Mouse (Mus musculus) bone marrow, adult 2 months (tissue): Measurements from ENCODE around the gene Cdk12. TPM values are rescaled to one million over a fixed set of nuclear protein-coding genes. Genes with fewer than 3 reads are reported as not detected.

ENCODE experiments used
- H3K27ac ChIP-seq: fragments of 200-500 bp; 2 replicates; pipeline ENCODE4 v1.5.1; 2012; ENCODE audit warnings: low read depth, mild to moderate bottlenecking, control low read depth, inconsistent platforms, low read length; ENCODE audit not compliant: control insufficient read depth, poor library complexity, insufficient read depth
- H3K4me1 ChIP-seq: fragments of 200-500 bp; 2 replicates; pipeline ENCODE4 v1.6.1; 2011; ENCODE audit warnings: low read length; ENCODE audit not compliant: control insufficient read depth, insufficient read depth
- H3K4me3 ChIP-seq: fragments of 200-500 bp; replicated peaks from 2 replicates; pipeline ENCODE3; 2011; ENCODE audit warnings: mild to moderate bottlenecking, low read depth, low read length, control low read depth; ENCODE audit not compliant: control insufficient read depth
- CTCF ChIP-seq: fragments of 200-500 bp; IDR thresholded peaks from 2 replicates; pipeline ENCODE4 v1.5.1; 2011; ENCODE audit warnings: low read length, control low read depth; ENCODE audit not compliant: control insufficient read depth, insufficient read depth
- POLR2A ChIP-seq: fragments of 200-500 bp; IDR thresholded peaks from 2 replicates; pipeline ENCODE4 v1.6.1; 2011; ENCODE audit warnings: low read depth, mild to moderate bottlenecking, control low read depth, low read length, borderline replicate concordance; ENCODE audit not compliant: control insufficient read depth
- WGBS: fragments of 180-500 bp; shearing (Covaris S2); methylation state at CpG from one replicate; pipeline ENCODE4 v1.1.7; 2018; 5-methylcytosine and 5-hydroxymethylcytosine counted together
- polyA plus RNA-seq: library from polyadenylated mRNA; stranded (reverse); fragments of >200 nt; gene quantifications from 2 replicates; pipeline ENCODE4 v1.2.4, GENCODE M21; 2011; ENCODE audit warnings: low replicate concordance; ENCODE audit not compliant: missing spikeins, insufficient read depth, insufficient read length

Cdk12 gene
- polyA plus RNA-seq, 1 experiment, result 34.8 TPM

- H3K4me1 ChIP-seq, result no peaks in the 10 kb centered on the region
- TF ChIP-seq CTCF, result no peak
- TF ChIP-seq POLR2A, result no peak
- WGBS, result 89% methylated on average over 6 of the region's 6 CpGs
- H3K4me3 ChIP-seq, result no peak overlapping the region
- no peak overlapping the region for H3K27ac ChIP-seq
These were observed 64.0 kb downstream of the Cdk12 start for GRCm38 (mm10) chr11:98266699-98267402.

GRCm38 (mm10) chr11:98270066-98270465 lies 67.2 kb downstream of the Cdk12 start:
- H3K4me3 ChIP-seq, result no peak overlapping the region
- TF ChIP-seq CTCF, result no peak
- no peak for TF ChIP-seq POLR2A
- no peak overlapping the region for H3K27ac ChIP-seq
- WGBS, result 86% methylated on average over 3 of the region's 3 CpGs
- no peaks in the 10 kb centered on the region for H3K4me1 ChIP-seq

- no peak overlapping the region for H3K27ac ChIP-seq
- TF ChIP-seq POLR2A (no peak), CTCF (no peak)
- H3K4me3 ChIP-seq, result no peak overlapping the region
- no peaks in the 10 kb centered on the region for H3K4me1 ChIP-seq
These were observed 67.6 kb downstream of the Cdk12 start for GRCm38 (mm10) chr11:98270466-98270865.

- TF ChIP-seq POLR2A, result no peak
- TF ChIP-seq CTCF, result no peak
- Histone ChIP-seq H3K27ac (no peak overlapping the region), H3K4me3 (no peak overlapping the region), H3K4me1 (no peaks in the 10 kb centered on the region)
- WGBS, result 66% methylated on average over 9 of the region's 9 CpGs
These were observed 80.9 kb downstream of the Cdk12 start for GRCm38 (mm10) chr11:98283740-98284139.

- WGBS, result 3% methylated on average over 15 of the region's 17 CpGs
- H3K4me1 ChIP-seq, result no peaks in the 10 kb centered on the region
- H3K27ac ChIP-seq, result no peak overlapping the region; the same call in 1 of the 2 replicates
- no peak overlapping the region for H3K4me3 ChIP-seq
- no peak for TF ChIP-seq POLR2A
These were observed 81.4 kb downstream of the Cdk12 start for GRCm38 (mm10) chr11:98284230-98284629.

- no peak for TF ChIP-seq POLR2A
- no peak for TF ChIP-seq CTCF
- H3K4me3 ChIP-seq, result no peak overlapping the region
- H3K27ac ChIP-seq, result no peak overlapping the region
- no peaks in the 10 kb centered on the region for H3K4me1 ChIP-seq
- 79% methylated on average over 2 of the region's 2 CpGs for WGBS
These were observed 82.5 kb downstream of the Cdk12 start for GRCm38 (mm10) chr11:98285368-98285767.

- Histone ChIP-seq H3K27ac (no peak overlapping the region), H3K4me1 (no peaks in the 10 kb centered on the region), H3K4me3 (no peak overlapping the region)
- TF ChIP-seq CTCF (no peak), POLR2A (no peak)
- 47% methylated on average over 5 of the region's 5 CpGs for WGBS
These were observed 84.7 kb downstream of the Cdk12 start for GRCm38 (mm10) chr11:98287531-98287930.

GRCm38 (mm10) chr11:98287961-98288360 lies 85.1 kb downstream of the Cdk12 start:
- no peak for TF ChIP-seq CTCF
- no peak for TF ChIP-seq POLR2A
- Histone ChIP-seq H3K4me1 (no peaks in the 10 kb centered on the region), H3K27ac (no peak overlapping the region), H3K4me3 (no peak overlapping the region)
- 57% methylated on average over 7 of the region's 7 CpGs for WGBS

GRCm38 (mm10) chr11:98289873-98290272 lies 87.0 kb downstream of the Cdk12 start:
- WGBS, result 66% methylated on average over 13 of the region's 13 CpGs
- TF ChIP-seq CTCF, result no peak
- no peak overlapping the region for H3K27ac ChIP-seq
- no peak overlapping the region for H3K4me3 ChIP-seq
- H3K4me1 ChIP-seq, result no peaks in the 10 kb centered on the region
